Mouse (Mus musculus): ENCODE data around the gene Rln3.

Rln3 gene

GRCm38 (mm10) chr8:84044900-84045299, at the start of gene Rln3:
Rln3 (minus strand) TSS chr8:84045000.
- DNase-seq = no peak

- no peak for DNase-seq
Observed at GRCm38 (mm10) chr8:84090585-84090984, 45.8 kb upstream of the Rln3 start.

GRCm38 (mm10) chr8:84089277-84089676, 44.5 kb upstream of the Rln3 start:
- DNase-seq = no peak

- DNase-seq = no peak
Observed at GRCm38 (mm10) chr8:84087821-84088220, 43.0 kb upstream of the Rln3 start.

GRCm38 (mm10) chr8:84087156-84087555, 42.4 kb upstream of the Rln3 start:
- no peak for DNase-seq

GRCm38 (mm10) chr8:84084341-84085115, 39.7 kb upstream of the Rln3 start:
- DNase-seq = no peak

GRCm38 (mm10) chr8:84083829-84084241, 39.0 kb upstream of the Rln3 start:
- no peak for DNase-seq

- no peak for DNase-seq
Observed at GRCm38 (mm10) chr8:84079206-84079605, 34.4 kb upstream of the Rln3 start.

GRCm38 (mm10) chr8:84076849-84077248, 32.0 kb upstream of the Rln3 start:
- DNase-seq = no peak

- DNase-seq = no peak
Observed at GRCm38 (mm10) chr8:84076412-84076811, 31.6 kb upstream of the Rln3 start.

GRCm38 (mm10) chr8:84073230-84073976, 28.6 kb upstream of the Rln3 start:
- DNase-seq = no peak

- no peak for DNase-seq
Observed at GRCm38 (mm10) chr8:84072321-84072720, 27.5 kb upstream of the Rln3 start.

- DNase-seq = no peak
Observed at GRCm38 (mm10) chr8:84071921-84072320, 27.1 kb upstream of the Rln3 start.

- DNase-seq = no peak
Observed at GRCm38 (mm10) chr8:84070667-84071066, 25.9 kb upstream of the Rln3 start.

GRCm38 (mm10) chr8:84070241-84070640, 25.4 kb upstream of the Rln3 start:
- DNase-seq = no peak

GRCm38 (mm10) chr8:84069750-84070149, 24.9 kb upstream of the Rln3 start:
- no peak for DNase-seq

GRCm38 (mm10) chr8:84069169-84069568, 24.4 kb upstream of the Rln3 start:
- no peak for DNase-seq

- no peak for DNase-seq
Observed at GRCm38 (mm10) chr8:84068316-84069035, 23.7 kb upstream of the Rln3 start.

GRCm38 (mm10) chr8:84067911-84068310, 23.1 kb upstream of the Rln3 start:
- DNase-seq = no peak

GRCm38 (mm10) chr8:84067047-84067573, 22.3 kb upstream of the Rln3 start:
- DNase-seq = peak; percentile 93

- peak; percentile 99 for DNase-seq
Observed at GRCm38 (mm10) chr8:84066291-84066930, 21.6 kb upstream of the Rln3 start, which contains the start of gene Rfx1. Rfx1 (plus strand) TSS chr8:84066834.

- DNase-seq = no peak
Observed at GRCm38 (mm10) chr8:84065457-84066072, 20.8 kb upstream of the Rln3 start.
